Mouse (Mus musculus): ENCODE data around the gene Arhgap33. TPM values are rescaled to one million over a fixed set of nuclear protein-coding genes. Genes with fewer than 3 reads are reported as not detected.

The Arhgap33 gene
- polyA plus RNA-seq (2012; rRNA removed), result 224 and 228 TPM in 2 replicates

GRCm38 (mm10) chr7:30534633-30535577, at the start of gene Arhgap33:
Gene Arhgap33 (minus strand): TSS chr7:30535060.

GRCm38 (mm10) chr7:30564970-30565571, 30.2 kb upstream of the Arhgap33 start, which contains the start of gene Igflr1:
Gene Igflr1 (plus strand): TSS chr7:30565427.

GRCm38 (mm10) chr7:30563117-30563905, 28.5 kb upstream of the Arhgap33 start, which contains the start of the genes U2af1l4, Gm49396 and Psenen:
Gene U2af1l4 (plus strand): TSS chr7:30563301.
Gene Gm49396 (plus strand): TSS chr7:30563344.
Gene Psenen (minus strand): TSS chr7:30563627.

GRCm38 (mm10) chr7:30559443-30559954, 24.6 kb upstream of the Arhgap33 start, which contains the start of gene Lin37:
Gene Lin37 (minus strand): TSS chr7:30559838.

GRCm38 (mm10) chr7:30552102-30553020, 17.5 kb upstream of the Arhgap33 start, which contains the start of the genes Hspb6 and Proser3:
Gene Hspb6 (plus strand): TSS chr7:30552178.
Gene Proser3 (minus strand): TSS chr7:30552299.

GRCm38 (mm10) chr7:30493401-30493931, 41.4 kb downstream of the Arhgap33 start, which contains the start of gene Prodh2:
Gene Prodh2 (plus strand): TSS chr7:30493622.

Other genes starting within 250 kb of the Arhgap33 start
- gene Clip3, start 243.3 kb downstream of the Arhgap33 start, polyA plus RNA-seq (2012; rRNA removed), result 205 and 218 TPM in 2 replicates
- gene Alkbh6, start 226.3 kb downstream of the Arhgap33 start, polyA plus RNA-seq (2012; rRNA removed), result 139 and 146 TPM in 2 replicates
- gene Syne4, start 220.3 kb downstream of the Arhgap33 start, polyA plus RNA-seq (2012; rRNA removed), result 31.1 and 59.8 TPM in 2 replicates
- 0.53 and 0.69 TPM in 2 replicates for gene E130208F15Rik, start 213.3 kb downstream of the Arhgap33 start, polyA plus RNA-seq (2012; rRNA removed)
- gene Sdhaf1, start 211.2 kb downstream of the Arhgap33 start, polyA plus RNA-seq (2012; rRNA removed), result 21.2 and 23.7 TPM in 2 replicates
- gene Lrfn3, start 172.3 kb downstream of the Arhgap33 start, polyA plus RNA-seq (2012; rRNA removed), result 21.5 and 22.5 TPM in 2 replicates
- 28.6 and 28.9 TPM in 2 replicates for gene Tyrobp, start 121.3 kb downstream of the Arhgap33 start, polyA plus RNA-seq (2012; rRNA removed)
- gene Hcst, start 115.2 kb downstream of the Arhgap33 start, polyA plus RNA-seq (2012; rRNA removed), result 0.79 and 0.81 TPM in 2 replicates
- gene Nfkbid, start 113.3 kb downstream of the Arhgap33 start, polyA plus RNA-seq (2012; rRNA removed), result 2.7 TPM in 2 replicates
- 419 and 440 TPM in 2 replicates for gene Aplp1, start 89.5 kb downstream of the Arhgap33 start, polyA plus RNA-seq (2012; rRNA removed)
- 1.2 and 1.9 TPM in 2 replicates for gene Kirrel2, start 77.4 kb downstream of the Arhgap33 start, polyA plus RNA-seq (2012; rRNA removed)
- 1.2 and 2.2 TPM in 2 replicates for gene Nphs1, start 76.7 kb downstream of the Arhgap33 start, polyA plus RNA-seq (2012; rRNA removed)
- not detected in 2 replicates for gene Prodh2, start 41.4 kb downstream of the Arhgap33 start, polyA plus RNA-seq (2012; rRNA removed)
- 7.7 and 8.1 TPM in 2 replicates for gene Hspb6, start 17.1 kb upstream of the Arhgap33 start, polyA plus RNA-seq (2012; rRNA removed)
- gene Proser3, start 17.2 kb upstream of the Arhgap33 start, polyA plus RNA-seq (2012; rRNA removed), result 24.6 and 24.9 TPM in 2 replicates
- gene Lin37, start 24.8 kb upstream of the Arhgap33 start, polyA plus RNA-seq (2012; rRNA removed), result 51.4 and 53.4 TPM in 2 replicates
- gene U2af1l4, start 28.2 kb upstream of the Arhgap33 start, polyA plus RNA-seq (2012; rRNA removed), result 90.6 and 105 TPM in 2 replicates
- gene Gm49396, start 28.3 kb upstream of the Arhgap33 start, polyA plus RNA-seq (2012; rRNA removed), result 6.8 and 8.1 TPM in 2 replicates
- 130 and 143 TPM in 2 replicates for gene Psenen, start 28.6 kb upstream of the Arhgap33 start, polyA plus RNA-seq (2012; rRNA removed)
- 7.5 and 8.5 TPM in 2 replicates for gene Igflr1, start 30.4 kb upstream of the Arhgap33 start, polyA plus RNA-seq (2012; rRNA removed)
- gene Kmt2b, start 53.7 kb upstream of the Arhgap33 start, polyA plus RNA-seq (2012; rRNA removed), result 69.9 and 74.4 TPM in 2 replicates
- 0.18 and 0.21 TPM in 2 replicates for gene Zbtb32, start 63.8 kb upstream of the Arhgap33 start, polyA plus RNA-seq (2012; rRNA removed)
- gene Upk1a, start 77.8 kb upstream of the Arhgap33 start, polyA plus RNA-seq (2012; rRNA removed), result 2.3 and 2.6 TPM in 2 replicates
- gene Cox6b1, start 91.1 kb upstream of the Arhgap33 start, polyA plus RNA-seq (2012; rRNA removed), result 788 and 848 TPM in 2 replicates
- not detected in 2 replicates for gene Etv2, start 100.8 kb upstream of the Arhgap33 start, polyA plus RNA-seq (2012; rRNA removed)
- gene Rbm42, start 115.3 kb upstream of the Arhgap33 start, polyA plus RNA-seq (2012; rRNA removed), result 91.4 and 95.2 TPM in 2 replicates
- gene Haus5, start 129.9 kb upstream of the Arhgap33 start, polyA plus RNA-seq (2012; rRNA removed), result 35.7 and 41.2 TPM in 2 replicates
- gene Pmis2, start 136.5 kb upstream of the Arhgap33 start, polyA plus RNA-seq (2012; rRNA removed), result not detected in 2 replicates
- not detected in 2 replicates for gene 2200002J24Rik, start 163.9 kb upstream of the Arhgap33 start, polyA plus RNA-seq (2012; rRNA removed)
- 1.4 and 1.6 TPM in 2 replicates for gene Atp4a, start 177.1 kb upstream of the Arhgap33 start, polyA plus RNA-seq (2012; rRNA removed)
- gene Tmem147, start 194.5 kb upstream of the Arhgap33 start, polyA plus RNA-seq (2012; rRNA removed), result 182 and 186 TPM in 2 replicates
- 0.09 and 0.11 TPM in 2 replicates for gene Gapdhs, start 208.6 kb upstream of the Arhgap33 start, polyA plus RNA-seq (2012; rRNA removed)
- gene Sbsn, start 216.4 kb upstream of the Arhgap33 start, polyA plus RNA-seq (2012; rRNA removed), result 5.6 and 7.5 TPM in 2 replicates
- gene Dmkn, start 228.7 kb upstream of the Arhgap33 start, polyA plus RNA-seq (2012; rRNA removed), result 0.93 and 11.3 TPM in 2 replicates